Mouse (Mus musculus): ENCODE measurements around the gene Eif2b3.

Eif2b3 gene

DNA sequence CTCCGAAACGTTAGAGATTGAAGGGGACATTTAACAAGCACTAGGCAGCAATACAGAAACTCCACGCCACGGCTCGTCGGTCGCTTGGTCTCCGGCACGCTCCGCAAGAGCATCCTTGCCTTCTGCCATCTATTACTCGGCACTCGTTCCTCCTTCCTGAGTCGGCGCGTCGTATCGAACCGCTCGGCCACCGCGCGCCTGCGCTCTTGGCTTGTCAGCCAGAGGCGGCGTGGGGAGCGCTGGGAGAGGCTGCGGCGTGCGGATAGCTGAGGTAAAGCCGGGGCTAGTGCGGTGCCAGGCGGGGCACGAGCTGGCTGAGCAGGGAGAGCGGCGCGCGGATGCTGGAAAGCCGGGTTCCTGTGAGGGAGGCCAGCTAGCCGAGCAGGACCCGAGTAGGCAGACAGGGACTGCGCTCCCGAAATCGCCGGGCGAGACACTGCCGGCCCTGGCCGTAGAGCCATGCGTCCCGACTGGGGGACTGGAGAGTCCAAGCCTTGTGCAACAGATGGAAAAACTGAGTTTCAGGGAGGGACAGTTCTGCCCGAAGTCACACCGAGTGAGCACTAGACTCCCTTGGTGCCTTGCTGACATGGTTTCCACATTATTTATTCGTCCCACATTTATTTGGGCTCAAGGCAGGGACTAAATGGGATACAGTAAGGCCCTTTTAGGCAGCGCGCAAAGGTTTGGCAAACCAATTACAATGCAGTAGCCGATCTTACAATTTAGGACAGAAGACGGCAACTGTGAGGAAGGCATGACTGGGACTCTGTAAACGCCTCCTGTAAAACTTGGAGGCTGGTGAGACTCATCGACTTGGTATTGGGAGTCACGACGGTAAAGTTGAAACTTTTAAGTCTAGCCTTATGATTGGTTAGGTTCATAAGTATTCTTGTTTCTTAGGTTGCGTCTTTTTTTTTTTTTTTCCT, at the start of gene Eif2b3:
Eif2b3 (plus strand) TSS at position 197 of the 929 bp plus-strand sequence.
- CTCF ChIA-PET, result interaction anchor here (0.6 to 3.2 kb wide), 8 partner anchors 17 to 209 kb away, joined by 3 to 14 read pairs (median 6); partner anchors contain the start of gene Ptch2 (in 1 of the 4)
- POLR2A ChIA-PET, result interaction anchor here in 3 of 4 experiments (0.5 to 8.0 kb wide), 39 partner anchors 9 to 1087 kb away, joined by 3 to 61 read pairs (median 4); partner anchors contain the start of genes Hectd3 (in 3 of the 3), Plk3 (in 2 of the 3), Btbd19 (in 1 of the 3) and Ccdc163 (in 1 of the 3)

DNA sequence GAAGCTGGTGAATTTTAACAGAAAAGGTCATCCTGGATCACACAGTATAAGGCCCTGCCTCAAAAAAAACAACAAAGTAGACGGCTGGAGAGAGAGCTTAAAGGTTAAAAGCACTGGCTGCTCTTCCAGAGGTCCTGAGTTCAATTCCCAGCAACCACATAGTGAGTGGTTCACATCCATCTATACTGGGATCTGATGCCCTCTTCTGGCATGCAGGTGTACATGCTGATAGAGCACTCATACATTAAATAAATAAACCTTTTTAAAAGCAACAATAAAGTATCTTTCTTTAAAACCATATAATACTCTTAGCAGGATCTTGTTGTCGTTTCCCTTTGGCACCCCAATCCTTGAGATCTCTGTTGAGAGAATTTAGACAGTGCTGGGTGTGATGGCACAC, 42.7 kb upstream of the Eif2b3 start:
- POLR2A ChIA-PET, result interaction anchor here in 2 of 4 experiments (0.8 to 1.5 kb wide), 5 partner anchors 10 to 185 kb away, joined by 3 to 4 read pairs (median 3); no protein-coding TSS in a partner anchor
- CTCF ChIA-PET, result interaction anchor here in 3 of 4 experiments (0.6 to 4.3 kb wide), 9 partner anchors 7 to 176 kb away, joined by 3 to 13 read pairs (median 5); no protein-coding TSS in a partner anchor

DNA sequence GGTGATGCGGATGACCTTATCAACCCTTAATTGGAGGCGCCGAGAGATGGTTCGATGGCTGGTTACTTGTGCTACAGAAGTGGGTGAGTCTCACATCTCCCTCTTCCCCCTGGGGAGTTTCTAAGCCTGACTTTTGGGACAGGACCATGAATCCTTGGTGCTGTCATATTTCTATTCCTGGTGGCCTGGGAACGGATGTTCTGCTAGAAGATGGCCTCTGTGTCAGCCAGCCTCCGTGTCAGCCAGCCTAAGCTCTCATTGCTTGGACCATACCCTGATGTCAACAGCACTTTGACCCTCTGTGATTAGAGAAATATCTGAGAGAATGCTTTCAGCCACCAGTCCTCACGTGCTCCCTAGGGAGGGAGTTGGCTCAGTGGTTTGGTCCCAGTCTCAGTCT, 33.5 kb upstream of the Eif2b3 start:
- CTCF ChIA-PET, result interaction anchor here (0.6 to 2.9 kb wide), 13 partner anchors 10 to 265 kb away, joined by 3 to 33 read pairs (median 6); partner anchors contain the start of gene Hectd3 (in 1 of the 4)
- POLR2A ChIA-PET, result interaction anchor here in 3 of 4 experiments (0.6 to 2.8 kb wide), 13 partner anchors 9 to 253 kb away, joined by 3 to 21 read pairs (median 4); partner anchors contain the start of genes Hectd3 (in 1 of the 3), Mutyh (in 1 of the 3), Plk3 (in 1 of the 3) and Toe1 (in 1 of the 3)

GRCm38 (mm10) chr4:116986400-116987121, 32.6 kb upstream of the Eif2b3 start:
- CTCF ChIA-PET, result interaction anchor here (0.5 to 2.9 kb wide), 77 partner anchors 9 to 325 kb away, joined by 3 to 34 read pairs (median 4); partner anchors contain the start of genes Hectd3 (in 4 of the 4), Ccdc163 (in 2 of the 4), Mmachc (in 2 of the 4) and Mutyh (in 2 of the 4)
- POLR2A ChIA-PET, result interaction anchor here in 3 of 4 experiments (0.6 to 4.3 kb wide), 53 partner anchors 9 to 391 kb away, joined by 3 to 21 read pairs (median 4); partner anchors contain the start of genes Hectd3 (in 3 of the 3), Prdx1 (in 2 of the 3), Ptch2 (in 2 of the 3) and Zswim5 (in 2 of the 3)

DNA sequence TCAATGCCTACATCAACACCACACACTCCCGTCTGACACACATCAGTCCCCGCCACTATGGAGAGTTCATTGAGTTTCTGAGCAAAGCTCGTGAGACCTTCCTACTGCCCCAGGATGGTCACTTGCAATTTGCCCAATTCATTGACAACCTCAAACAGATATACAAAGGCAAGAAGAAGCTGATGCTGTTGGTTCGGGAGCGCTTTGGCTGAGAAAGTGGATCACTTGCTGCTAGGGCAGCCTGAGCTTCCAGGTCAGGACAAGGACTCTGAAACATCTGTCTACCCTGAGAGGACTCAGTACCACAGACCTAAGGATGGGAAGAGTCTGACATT, 32.1 kb upstream of the Eif2b3 start:
- ChIA-PET CTCF (interaction anchor here (0.5 to 2.9 kb wide), 73 partner anchors 8 to 325 kb away, joined by 3 to 34 read pairs (median 4); partner anchors contain the start of genes Hectd3 (in 4 of the 4), Ccdc163 (in 2 of the 4), Mmachc (in 2 of the 4) and Mutyh (in 2 of the 4)), POLR2A (interaction anchor here in 3 of 4 experiments (0.5 to 4.3 kb wide), 56 partner anchors 8 to 1753 kb away, joined by 3 to 21 read pairs (median 4); partner anchors contain the start of genes Hectd3 (in 3 of the 3), Plk3 (in 2 of the 3), Prdx1 (in 2 of the 3) and Ptch2 (in 2 of the 3))

DNA sequence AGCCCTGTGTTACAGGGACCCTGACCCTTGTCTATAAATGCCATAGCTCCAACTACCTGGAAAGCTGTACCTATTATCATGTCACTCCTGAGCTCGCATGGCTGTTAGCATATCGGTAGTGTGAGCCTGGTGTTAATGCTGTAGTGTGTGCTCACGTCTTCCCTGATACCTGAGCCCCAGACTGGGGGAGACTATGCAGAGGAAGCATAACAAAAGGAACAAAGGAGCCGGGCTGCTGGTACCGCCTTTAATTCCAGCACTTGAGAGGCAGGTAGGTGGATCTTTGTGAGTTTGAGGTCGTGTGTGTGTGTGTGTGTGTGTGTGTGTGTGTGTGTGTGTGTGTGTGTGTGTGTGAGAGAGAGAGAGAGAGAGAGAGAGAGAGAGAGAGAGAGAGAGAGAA, 29.5 kb upstream of the Eif2b3 start:
- POLR2A ChIA-PET, result interaction anchor here in 3 of 4 experiments (0.7 to 4.3 kb wide), 11 partner anchors 11 to 212 kb away, joined by 3 to 16 read pairs (median 3); partner anchors contain the start of gene Plk3 (in 1 of the 3)
- CTCF ChIA-PET, result interaction anchor here (0.5 to 1.4 kb wide), 9 partner anchors 13 to 848 kb away, joined by 3 to 7 read pairs (median 4); no protein-coding TSS in a partner anchor

DNA sequence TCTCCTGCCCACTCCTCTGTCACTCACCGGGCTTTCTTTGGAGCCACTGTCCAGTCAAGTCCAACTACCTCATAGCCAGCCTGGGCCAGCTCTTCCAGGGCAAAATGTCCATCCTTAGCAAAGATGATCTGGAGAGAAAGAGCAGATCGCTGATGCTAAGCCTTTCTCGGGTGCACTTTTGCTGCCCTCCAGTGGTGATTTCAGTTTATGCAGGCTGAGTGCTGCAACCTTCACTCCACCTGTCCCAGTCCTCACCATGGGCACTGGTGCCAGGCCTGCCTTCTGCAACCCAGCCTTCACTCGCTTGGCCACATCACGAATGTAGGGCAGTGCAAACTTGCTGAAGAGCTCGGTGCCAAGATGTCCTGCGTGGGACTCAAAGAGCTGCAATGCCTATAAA, 27.8 kb upstream of the Eif2b3 start:
- POLR2A ChIA-PET, result no interaction called here
- CTCF ChIA-PET, result interaction anchor here in 1 of 4 experiments (0.6 to 1.0 kb wide), 4 partner anchors 11 to 326 kb away, joined by 3 read pairs; no protein-coding TSS in a partner anchor

GRCm38 (mm10) chr4:116993672-116994621, 25.3 kb upstream of the Eif2b3 start, which contains the start of gene Urod:
TSS of gene Urod (minus strand) at chr4:116994413.
- CTCF ChIA-PET, result interaction anchor here (0.7 to 1.7 kb wide), 9 partner anchors 9 to 273 kb away, joined by 3 to 10 read pairs (median 3); partner anchors contain the start of genes Ptch2 (in 1 of the 4) and Tesk2 (in 1 of the 4)
- POLR2A ChIA-PET, result interaction anchor here in 3 of 4 experiments (0.6 to 5.7 kb wide), 36 partner anchors 8 to 864 kb away, joined by 3 to 53 read pairs (median 5); partner anchors contain the start of genes Rps8 (in 2 of the 3), Tesk2 (in 2 of the 3), Akr1a1 (in 1 of the 3) and Eif2b3 (in 1 of the 3)

- ChIA-PET CTCF (interaction anchor here (0.6 to 2.1 kb wide), 42 partner anchors 8 to 555 kb away, joined by 3 to 18 read pairs (median 5); partner anchors contain the start of genes Btbd19 (in 3 of the 4), Mutyh (in 1 of the 4), Plk3 (in 1 of the 4) and Ptch2 (in 1 of the 4)), POLR2A (interaction anchor here (0.5 to 5.7 kb wide), 87 partner anchors 8 to 942 kb away, joined by 3 to 53 read pairs (median 4); partner anchors contain the start of genes Btbd19 (in 3 of the 4), Plk3 (in 3 of the 4), Ccdc163 (in 2 of the 4) and Eif2b3 (in 2 of the 4))
Observed at GRCm38 (mm10) chr4:116995131-116995797, 23.9 kb upstream of the Eif2b3 start, which contains the start of gene Hectd3. TSS of gene Hectd3 (plus strand) at chr4:116995317.

GRCm38 (mm10) chr4:116995798-116996135, 23.4 kb upstream of the Eif2b3 start:
- POLR2A ChIA-PET, result interaction anchor here (0.5 to 5.7 kb wide), 88 partner anchors 9 to 942 kb away, joined by 3 to 53 read pairs (median 4); partner anchors contain the start of genes Btbd19 (in 3 of the 4), Plk3 (in 3 of the 4), Ccdc163 (in 2 of the 4) and Eif2b3 (in 2 of the 4)
- CTCF ChIA-PET, result interaction anchor here (0.6 to 2.1 kb wide), 43 partner anchors 8 to 556 kb away, joined by 3 to 18 read pairs (median 5); partner anchors contain the start of genes Btbd19 (in 3 of the 4), Eif2b3 (in 1 of the 4), Mutyh (in 1 of the 4) and Plk3 (in 1 of the 4)

- POLR2A ChIA-PET, result interaction anchor here in 2 of 4 experiments (0.7 to 1.4 kb wide), 7 partner anchors 13 to 202 kb away, joined by 3 to 5 read pairs (median 3); partner anchors contain the start of gene Eif2b3 (in 1 of the 2)
- CTCF ChIA-PET, result interaction anchor here in 2 of 4 experiments (0.7 to 1.4 kb wide), 3 partner anchors 13 to 232 kb away, joined by 3 to 4 read pairs (median 3); no protein-coding TSS in a partner anchor
Observed at GRCm38 (mm10) chr4:116999513-117000154, 19.6 kb upstream of the Eif2b3 start.

GRCm38 (mm10) chr4:117001957-117002356, 17.2 kb upstream of the Eif2b3 start:
- POLR2A ChIA-PET, result interaction anchor here in 3 of 4 experiments (0.6 to 7.9 kb wide), 68 partner anchors 6 to 781 kb away, joined by 3 to 61 read pairs (median 5); partner anchors contain the start of genes Rps8 (in 3 of the 3), Ccdc163 (in 2 of the 3), Eif2b3 (in 2 of the 3) and Hectd3 (in 2 of the 3)
- CTCF ChIA-PET, result interaction anchor here (0.6 to 2.8 kb wide), 55 partner anchors 8 to 268 kb away, joined by 3 to 23 read pairs (median 4); partner anchors contain the start of genes Eif2b3 (in 2 of the 4), Urod (in 2 of the 4), Kif2c (in 1 of the 4) and Mutyh (in 1 of the 4)

GRCm38 (mm10) chr4:117002543-117003521, 16.4 kb upstream of the Eif2b3 start:
- ChIA-PET CTCF (interaction anchor here (0.5 to 2.8 kb wide), 77 partner anchors 7 to 316 kb away, joined by 3 to 23 read pairs (median 4); partner anchors contain the start of genes Eif2b3 (in 2 of the 4), Urod (in 2 of the 4), Hectd3 (in 1 of the 4) and Kif2c (in 1 of the 4)), POLR2A (interaction anchor here (0.5 to 7.9 kb wide), 84 partner anchors 7 to 782 kb away, joined by 3 to 61 read pairs (median 4); partner anchors contain the start of genes Rps8 (in 3 of the 4), Btbd19 (in 2 of the 4), Ccdc163 (in 2 of the 4) and Eif2b3 (in 2 of the 4))
